Mouse (Mus musculus) embryonic fibroblast, embryonic 13.5 days (primary cell): ENCODE data around the gene AB124611. TPM values are rescaled to one million over a fixed set of nuclear protein-coding genes. Genes with fewer than 3 reads are reported as not detected.
"Not testable (repeated sequence)": the region's sequence is repeated elsewhere in the genome, so short reads cannot be mapped to it uniquely, and the experiment has no call there.

Experiments used
- H3K27ac ChIP-seq: 2 replicates; pipeline ENCODE4 v1.5.1; 2012; ENCODE audit warnings: low read length, control low read depth, inconsistent platforms; ENCODE audit not compliant: insufficient read depth
- H3K4me1 ChIP-seq: 2 replicates; pipeline ENCODE4 v1.6.1; 2011; ENCODE audit warnings: low read length; ENCODE audit not compliant: control insufficient read depth, insufficient read depth
- H3K4me3 ChIP-seq: 2 replicates; pipeline ENCODE4 v1.5.1; 2011; ENCODE audit warnings: mild to moderate bottlenecking, control low read depth, low read length; ENCODE audit not compliant: insufficient read depth
- CTCF ChIP-seq: IDR thresholded peaks from 2 replicates; pipeline ENCODE4 v1.5.1; 2011; ENCODE audit warnings: mild to moderate bottlenecking, control low read depth, low read length, moderate library complexity, borderline replicate concordance; ENCODE audit not compliant: insufficient read depth
- POLR2A ChIP-seq: IDR thresholded peaks from 2 replicates; pipeline ENCODE4 v1.6.1; 2011; ENCODE audit warnings: low read depth, mild to moderate bottlenecking, control low read depth, low read length, moderate library complexity
- polyA plus RNA-seq: library from polyadenylated mRNA; stranded (reverse); fragments of >200 nt; gene quantifications from 2 replicates; pipeline ENCODE4 v1.2.4, GENCODE M21; 2011; ENCODE audit warnings: low read depth; ENCODE audit not compliant: missing spikeins, insufficient read length

Gene AB124611
- polyA plus RNA-seq, 1 experiment = 0.44 TPM

- Histone ChIP-seq H3K4me1 (no peaks in the 10 kb centered on the region), H3K4me3 (no peak overlapping the region), H3K27ac (no peak overlapping the region)
- TF ChIP-seq CTCF (no peak), POLR2A (no peak)
Measured at GRCm38 (mm10) chr9:21517947-21518495, 8.0 kb upstream of the AB124611 start.

GRCm38 (mm10) chr9:21518690-21519089 lies 7.3 kb upstream of the AB124611 start:
- H3K4me1 ChIP-seq, H3K27ac ChIP-seq, H3K4me3 ChIP-seq: not testable (repeated sequence)

- TF ChIP-seq CTCF = no peak
- TF ChIP-seq POLR2A = no peak
- H3K4me3 ChIP-seq = no peak overlapping the region
- no peak overlapping the region for H3K27ac ChIP-seq
Measured at GRCm38 (mm10) chr9:21525142-21525936, 637 bp upstream of the AB124611 start.

GRCm38 (mm10) chr9:21526634-21526944 lies 613 bp downstream of the AB124611 start:
- no peak for TF ChIP-seq POLR2A
- no peak for TF ChIP-seq CTCF
- no peaks in the 10 kb centered on the region for H3K4me1 ChIP-seq

More at GRCm38 (mm10) chr9:21525142-21525936, 637 bp upstream of the AB124611 start:
- H3K4me1 ChIP-seq = no peaks in the 10 kb centered on the region

DNA sequence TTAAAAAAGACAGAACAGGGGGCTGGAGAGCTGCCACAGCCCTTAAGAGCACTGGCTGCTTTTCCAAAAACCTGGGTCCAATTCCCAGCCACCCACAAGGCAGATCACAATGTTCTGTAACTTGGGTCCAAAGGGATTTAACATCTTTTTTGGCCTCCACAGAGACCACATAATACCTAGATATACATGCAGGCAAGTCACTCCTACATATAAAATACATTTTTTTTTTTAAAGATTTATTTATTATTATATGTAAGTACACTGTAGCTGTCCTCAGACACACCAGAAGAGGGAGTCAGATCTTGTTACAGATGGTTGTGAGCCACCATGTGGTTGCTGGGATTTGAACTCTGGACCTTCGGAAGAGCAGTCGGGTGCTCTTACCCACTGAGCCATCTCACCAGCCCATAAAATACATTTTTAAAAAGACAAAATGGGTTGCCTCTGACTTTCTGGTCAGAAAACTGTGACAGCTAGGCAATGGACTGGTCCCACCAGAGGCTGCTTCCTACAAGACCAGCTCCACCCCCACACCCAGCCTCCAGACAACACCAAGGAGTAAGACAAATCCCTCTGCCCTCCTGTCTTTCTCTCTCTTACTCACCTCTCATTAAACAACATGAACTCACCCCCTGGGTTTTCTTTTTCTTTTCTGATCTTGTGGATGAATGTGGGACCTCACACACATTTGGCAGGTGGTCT lies 1.3 kb downstream of the AB124611 start:
- Histone ChIP-seq H3K4me3 (no peak overlapping the region), H3K4me1 (no peaks in the 10 kb centered on the region)
- TF ChIP-seq CTCF (no peak), POLR2A (no peak)

More at GRCm38 (mm10) chr9:21526634-21526944, 613 bp downstream of the AB124611 start:
- Histone ChIP-seq H3K4me3 (no peak overlapping the region), H3K27ac (no peak overlapping the region)

GRCm38 (mm10) chr9:21527917-21528324 lies 1.9 kb downstream of the AB124611 start:
- TF ChIP-seq POLR2A = no peak
- no peak for TF ChIP-seq CTCF
- H3K27ac ChIP-seq = no peak overlapping the region
- no peak overlapping the region for H3K4me3 ChIP-seq
- H3K4me1 ChIP-seq = no peaks in the 10 kb centered on the region

More for the DNA sequence above, 1.3 kb downstream of the AB124611 start:
- H3K27ac ChIP-seq = no peak overlapping the region

GRCm38 (mm10) chr9:21536501-21536900 lies 10.5 kb downstream of the AB124611 start:
- no peak overlapping the region for H3K27ac ChIP-seq
- H3K4me3 ChIP-seq = no peak overlapping the region
- TF ChIP-seq CTCF (no peak), POLR2A (no peak)
- no peaks in the 10 kb centered on the region for H3K4me1 ChIP-seq

- H3K4me1 ChIP-seq = no peaks in the 10 kb centered on the region
- TF ChIP-seq CTCF = no peak
- no peak overlapping the region for H3K27ac ChIP-seq
- H3K4me3 ChIP-seq = no peak overlapping the region
Measured at GRCm38 (mm10) chr9:21537009-21537408, 11.0 kb downstream of the AB124611 start.

DNA sequence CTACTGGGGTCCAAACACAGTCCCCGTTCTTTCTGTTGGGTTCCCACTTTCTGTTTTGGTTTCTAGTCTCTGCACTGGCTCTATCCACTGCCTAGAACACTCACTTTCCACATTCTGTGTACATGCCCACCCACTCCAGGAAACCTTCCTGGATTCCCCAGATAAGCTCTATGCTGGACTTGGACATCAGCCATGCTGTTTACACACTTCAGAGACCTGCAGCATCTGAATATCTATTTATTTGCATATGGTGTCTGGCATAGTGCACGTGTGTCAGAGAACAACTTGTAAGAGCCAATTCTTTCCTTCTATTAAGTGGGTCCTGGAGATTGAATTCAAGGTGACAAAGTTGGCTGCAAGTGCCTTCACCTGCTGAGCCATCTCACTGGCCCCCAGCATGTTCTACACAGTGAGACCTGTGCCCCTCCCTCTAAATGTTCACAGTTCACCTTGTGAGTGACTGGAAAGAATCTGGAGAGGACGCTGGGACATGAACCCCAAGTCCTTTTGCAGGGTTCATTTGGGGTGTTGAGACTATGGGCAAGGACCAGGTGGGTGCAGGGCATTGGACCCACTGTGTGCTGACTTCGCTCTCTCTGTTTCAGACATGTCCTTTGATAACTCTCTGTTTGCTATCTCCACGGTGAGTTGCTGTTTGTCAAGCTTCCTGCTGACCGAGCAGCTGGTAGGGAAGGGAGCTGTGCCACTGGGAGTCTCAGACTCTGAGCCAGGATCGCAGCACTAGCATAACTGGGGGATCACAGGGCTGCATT lies 14.2 kb downstream of the AB124611 start:
- H3K4me1 ChIP-seq = no peaks in the 10 kb centered on the region
- no peak for TF ChIP-seq POLR2A
- TF ChIP-seq CTCF = no peak
- no peak overlapping the region for H3K27ac ChIP-seq
- H3K4me3 ChIP-seq = no peak overlapping the region

GRCm38 (mm10) chr9:21542001-21542400 lies 16.0 kb downstream of the AB124611 start:
- not testable (repeated sequence) for H3K4me3 ChIP-seq, H3K27ac ChIP-seq, H3K4me1 ChIP-seq
